Mouse (Mus musculus) forebrain, embryonic 14.5 days (tissue): ENCODE data around the gene Wbp2. TPM values are rescaled to one million over a fixed set of nuclear protein-coding genes. Genes with fewer than 3 reads are reported as not detected.

Source experiments
- ATAC-seq: fragments of 200-750 bp; cut with Nextera tagmentation; 2 replicates; pipeline ENCODE4 v1.8.0; 2017; ENCODE audit warnings: mild to moderate bottlenecking, moderate library complexity
- DNase-seq: peaks from one replicate; pipeline ENCODE4 v3.0.0-alpha.2; 2015; ENCODE audit warnings: low spot score
- H3K27ac ChIP-seq: fragments of 300-500 bp; sonication (generic); 2 replicates; pipeline ENCODE4 v1.5.1; 2014; ENCODE audit warnings: low read depth, mild to moderate bottlenecking, control low read depth, low read length, moderate library complexity
- H3K27me3 ChIP-seq: fragments of 300-500 bp; sonication (generic); replicated peaks from 2 replicates; pipeline ENCODE4 v1.6.1; 2014; ENCODE audit warnings: low read length, control low read depth, mixed read lengths; ENCODE audit not compliant: control insufficient read depth, insufficient read depth
- H3K36me3 ChIP-seq: fragments of 300-500 bp; sonication (generic); 2 replicates; pipeline ENCODE4 v1.6.1; 2014; ENCODE audit warnings: low read length, control low read depth; ENCODE audit not compliant: control insufficient read depth, insufficient read depth
- H3K4me1 ChIP-seq: fragments of 300-500 bp; sonication (generic); 2 replicates; pipeline ENCODE4 v1.6.1; 2014; ENCODE audit warnings: antibody characterized with exemption, low read length, control low read depth; ENCODE audit not compliant: control insufficient read depth, insufficient read depth
- H3K4me2 ChIP-seq: fragments of 300-500 bp; sonication (generic); 2 replicates; pipeline ENCODE4 v1.6.1; 2014; ENCODE audit warnings: mild to moderate bottlenecking, control low read depth, low read length
- H3K4me3 ChIP-seq: fragments of 300-500 bp; sonication (generic); 2 replicates; pipeline ENCODE4 v1.5.1; 2014; ENCODE audit warnings: low read depth, low read length, control low read depth
- H3K9ac ChIP-seq: fragments of 300-500 bp; sonication (generic); 2 replicates; pipeline ENCODE4 v1.6.1; 2014; ENCODE audit warnings: mild to moderate bottlenecking, low read length, control low read depth, moderate library complexity
- H3K9me3 ChIP-seq: fragments of 300-500 bp; sonication (generic); replicated peaks from 2 replicates; pipeline ENCODE4 v1.6.1; 2016; ENCODE audit warnings: low read length, control low read depth, mixed read lengths; ENCODE audit not compliant: control insufficient read depth
- WGBS: fragments of 180-500 bp; shearing (Covaris S2); extraction: QIAGEN DNeasy Blood & Tissue Kit; methylation state at CpG from one replicate; pipeline ENCODE4 v1.1.7; 2014; 5-methylcytosine and 5-hydroxymethylcytosine counted together
- polyA plus RNA-seq: library from polyadenylated mRNA; unstranded; fragments of >200 nt; fragmentation: Nextera tagmentation; extraction: Ambion mirVana; gene quantifications from 2 replicates; pipeline ENCODE4 v1.2.1, GENCODE M21; 2014

Wbp2 gene
- polyA plus RNA-seq, 1 experiment from 2014 or later = 145 TPM

- H3K4me3 ChIP-seq = no peak overlapping the region
Measured at GRCm38 (mm10) chr11:116057237-116057881, 29.4 kb downstream of the Wbp2 start.

GRCm38 (mm10) chr11:116055873-116056272, 30.9 kb downstream of the Wbp2 start:
- H3K9ac ChIP-seq = no peak overlapping the region
- no peaks in the 10 kb centered on the region for H3K27me3 ChIP-seq
- DNase-seq (no peak), ATAC-seq (no peak)
- no peaks in the 10 kb centered on the region for H3K4me1 ChIP-seq
- 92% methylated on average over 11 of the region's 11 CpGs for WGBS
- H3K36me3 ChIP-seq = peaks cover 99% of the 10 kb centered on the region
- no peak overlapping the region for H3K4me2 ChIP-seq
- H3K27ac ChIP-seq = no peak overlapping the region
- no peaks in the 10 kb centered on the region for H3K9me3 ChIP-seq
- no peak overlapping the region for H3K4me3 ChIP-seq

More at GRCm38 (mm10) chr11:116057237-116057881, 29.4 kb downstream of the Wbp2 start:
- H3K4me2 ChIP-seq = no peak overlapping the region
- H3K4me1 ChIP-seq = no peaks in the 10 kb centered on the region
- DNase-seq (no peak), ATAC-seq (no peak)
- H3K27ac ChIP-seq = no peak overlapping the region
- H3K9ac ChIP-seq = no peak overlapping the region
- H3K36me3 ChIP-seq = peaks cover 99% of the 10 kb centered on the region
- 93% methylated on average over 4 of the region's 4 CpGs for WGBS
- H3K27me3 ChIP-seq = no peaks in the 10 kb centered on the region
- H3K9me3 ChIP-seq = no peaks in the 10 kb centered on the region

- no peaks in the 10 kb centered on the region for H3K27me3 ChIP-seq
- H3K9me3 ChIP-seq = no peaks in the 10 kb centered on the region
- H3K4me1 ChIP-seq = no peaks in the 10 kb centered on the region
- peaks cover 99% of the 10 kb centered on the region for H3K36me3 ChIP-seq
- no peak overlapping the region for H3K27ac ChIP-seq
- 94% methylated on average over 9 of the region's 9 CpGs for WGBS
- no peak overlapping the region for H3K4me2 ChIP-seq
- ATAC-seq = no peak
- H3K4me3 ChIP-seq = no peak overlapping the region
- H3K9ac ChIP-seq = no peak overlapping the region
- DNase-seq = no peak
Measured at GRCm38 (mm10) chr11:116053510-116054229, 33.1 kb downstream of the Wbp2 start.

GRCm38 (mm10) chr11:116050196-116050595, 36.6 kb downstream of the Wbp2 start:
- Histone ChIP-seq H3K36me3 (peaks cover 92% of the 10 kb centered on the region), H3K4me3 (no peak overlapping the region), H3K27me3 (no peaks in the 10 kb centered on the region), H3K9ac (no peak overlapping the region), H3K9me3 (no peaks in the 10 kb centered on the region), H3K4me1 (no peaks in the 10 kb centered on the region), H3K27ac (no peak overlapping the region), H3K4me2 (no peak overlapping the region)
- DNase-seq (no peak), ATAC-seq (no peak)
- WGBS = 87% methylated on average over 4 of the region's 4 CpGs

- ATAC-seq (no peak), DNase-seq (no peak)
- no peak overlapping the region for H3K9ac ChIP-seq
- H3K27me3 ChIP-seq = no peaks in the 10 kb centered on the region
- peaks cover 92% of the 10 kb centered on the region for H3K36me3 ChIP-seq
- no peaks in the 10 kb centered on the region for H3K9me3 ChIP-seq
- H3K4me3 ChIP-seq = no peak overlapping the region
- no peak overlapping the region for H3K27ac ChIP-seq
- 88% methylated on average over 2 of the region's 2 CpGs for WGBS
- no peaks in the 10 kb centered on the region for H3K4me1 ChIP-seq
- H3K4me2 ChIP-seq = no peak overlapping the region
Measured at GRCm38 (mm10) chr11:116049610-116050009, 37.2 kb downstream of the Wbp2 start.

GRCm38 (mm10) chr11:116045173-116045572, 41.6 kb downstream of the Wbp2 start:
- H3K36me3 ChIP-seq = peaks cover 77% of the 10 kb centered on the region
- 94% methylated on average over 6 of the region's 6 CpGs for WGBS
- H3K4me3 ChIP-seq = no peak overlapping the region
- no peaks in the 10 kb centered on the region for H3K27me3 ChIP-seq
- DNase-seq (no peak), ATAC-seq (no peak)
- no peak overlapping the region for H3K27ac ChIP-seq
- H3K9me3 ChIP-seq = no peaks in the 10 kb centered on the region
- H3K4me2 ChIP-seq = no peak overlapping the region
- H3K4me1 ChIP-seq = no peaks in the 10 kb centered on the region
- H3K9ac ChIP-seq = no peak overlapping the region

GRCm38 (mm10) chr11:116043286-116043685, 43.5 kb downstream of the Wbp2 start:
- ATAC-seq = no peak
- no peak overlapping the region for H3K27ac ChIP-seq
- no peaks in the 10 kb centered on the region for H3K4me1 ChIP-seq
- H3K4me2 ChIP-seq = no peak overlapping the region
- no peaks in the 10 kb centered on the region for H3K27me3 ChIP-seq
- H3K9me3 ChIP-seq = no peaks in the 10 kb centered on the region
- WGBS = 100% methylated on average over 1 of the region's 1 CpGs
- peaks cover 74% of the 10 kb centered on the region for H3K36me3 ChIP-seq
- DNase-seq = no peak
- no peak overlapping the region for H3K9ac ChIP-seq
- no peak overlapping the region for H3K4me3 ChIP-seq

GRCm38 (mm10) chr11:116042372-116043138, 44.2 kb downstream of the Wbp2 start:
- Histone ChIP-seq H3K9ac (no peak overlapping the region), H3K4me2 (no peak overlapping the region), H3K4me3 (no peak overlapping the region), H3K9me3 (no peaks in the 10 kb centered on the region), H3K27me3 (no peaks in the 10 kb centered on the region), H3K4me1 (no peaks in the 10 kb centered on the region), H3K36me3 (peaks cover 71% of the 10 kb centered on the region), H3K27ac (no peak overlapping the region)
- 90% methylated on average over 5 of the region's 5 CpGs for WGBS
- ATAC-seq = no peak
- no peak for DNase-seq
